Mouse (Mus musculus) midbrain, embryonic 12.5 days (tissue): ENCODE measurements at regions not wholly inside any gene's neighbourhood (a gene's known extent, or its start where the extent isn't known, plus 50 kb on each side); places are given as distances from the start of the nearest gene placed in this dataset.

Experiments used
- ATAC-seq: fragments of 200-750 bp; cut with Nextera tagmentation; 2 replicates; pipeline ENCODE4 v1.8.0; 2017; ENCODE audit warnings: low read depth, moderate TSS enrichment, moderate library complexity; ENCODE audit not compliant: low FRiP score
- H3K27ac ChIP-seq: fragments of 300-500 bp; sonication (generic); replicated peaks from 2 replicates; pipeline ENCODE4 v1.5.1; 2016; ENCODE audit warnings: mild to moderate bottlenecking
- H3K27me3 ChIP-seq: fragments of 300-500 bp; sonication (generic); 2 replicates; pipeline ENCODE4 v1.6.1; 2016; ENCODE audit warnings: mild to moderate bottlenecking
- H3K36me3 ChIP-seq: fragments of 300-500 bp; sonication (generic); 2 replicates; pipeline ENCODE4 v1.6.1; 2016
- H3K4me1 ChIP-seq: fragments of 300-500 bp; sonication (generic); 2 replicates; pipeline ENCODE4 v1.6.1; 2016
- H3K4me2 ChIP-seq: fragments of 300-500 bp; sonication (generic); replicated peaks from 2 replicates; pipeline ENCODE4 v1.6.1; 2016; ENCODE audit warnings: mild to moderate bottlenecking, moderate library complexity
- H3K4me3 ChIP-seq: fragments of 300-500 bp; sonication (generic); 2 replicates; pipeline ENCODE4 v1.5.1; 2016; ENCODE audit warnings: mild to moderate bottlenecking
- H3K9ac ChIP-seq: fragments of 300-500 bp; sonication (generic); replicated peaks from 2 replicates; pipeline ENCODE4 v1.6.1; 2016; ENCODE audit warnings: mild to moderate bottlenecking, moderate library complexity
- H3K9me3 ChIP-seq: fragments of 300-500 bp; sonication (generic); 2 replicates; pipeline ENCODE4 v1.6.1; 2016; ENCODE audit warnings: mild to moderate bottlenecking
- WGBS: fragments of 180-500 bp; shearing (Covaris S2); methylation state at CpG from one replicate; pipeline ENCODE4 v1.1.7; 2016; 5-methylcytosine and 5-hydroxymethylcytosine counted together

DNA sequence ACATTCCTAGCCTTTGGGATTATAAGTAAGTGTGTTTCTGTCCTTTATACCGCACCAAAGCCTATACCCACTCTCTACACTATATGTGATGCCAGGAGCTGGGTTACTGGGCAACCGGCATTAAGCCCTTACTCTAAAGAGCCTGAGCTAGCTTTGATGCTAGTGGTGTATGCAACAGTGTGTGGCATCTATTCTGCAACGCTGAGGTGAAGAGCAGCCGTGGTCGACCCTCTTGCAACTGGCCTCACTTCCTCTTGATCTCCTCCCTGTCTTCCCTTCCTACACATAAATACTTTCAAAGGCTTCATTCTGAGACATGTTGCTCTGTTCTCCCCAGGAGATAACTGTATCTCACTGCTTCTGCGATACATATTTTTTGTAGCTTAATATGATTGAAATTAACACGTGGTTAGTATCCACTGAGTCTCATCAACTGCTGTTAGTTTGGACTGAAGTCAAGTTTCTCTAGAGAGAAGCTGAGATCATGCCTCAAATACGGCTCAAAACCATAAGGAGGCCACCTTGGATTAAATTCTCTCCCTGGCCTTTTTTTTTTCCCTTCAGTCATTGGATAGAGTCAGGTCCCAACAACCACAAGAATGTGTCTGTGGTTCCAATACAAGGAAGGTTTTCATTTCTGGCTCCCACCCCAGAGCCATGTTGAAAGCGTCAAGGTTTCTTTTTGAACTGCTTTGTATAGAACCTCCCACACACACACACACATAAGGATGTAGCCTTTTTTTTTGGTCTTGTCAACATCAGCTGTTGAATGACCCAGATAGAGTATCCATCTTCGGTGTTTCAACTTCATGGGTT is 191.2 kb upstream of the Jmjd1c start:
- no peak overlapping the region for H3K9ac ChIP-seq
- ATAC-seq: no peak
- no peaks in the 10 kb centered on the region for H3K9me3 ChIP-seq
- WGBS: 82% methylated on average over 10 of the region's 10 CpGs
- H3K27ac ChIP-seq: no peak overlapping the region
- no peak overlapping the region for H3K4me2 ChIP-seq
- H3K27me3 ChIP-seq: 0 out of 2 replicates have a peak, but pooled peaks cover 3% of the 10 kb centered on the region
- H3K36me3 ChIP-seq: no peaks in the 10 kb centered on the region
- H3K4me1 ChIP-seq: peaks cover 10% of the 10 kb centered on the region
- no peak overlapping the region for H3K4me3 ChIP-seq

DNA sequence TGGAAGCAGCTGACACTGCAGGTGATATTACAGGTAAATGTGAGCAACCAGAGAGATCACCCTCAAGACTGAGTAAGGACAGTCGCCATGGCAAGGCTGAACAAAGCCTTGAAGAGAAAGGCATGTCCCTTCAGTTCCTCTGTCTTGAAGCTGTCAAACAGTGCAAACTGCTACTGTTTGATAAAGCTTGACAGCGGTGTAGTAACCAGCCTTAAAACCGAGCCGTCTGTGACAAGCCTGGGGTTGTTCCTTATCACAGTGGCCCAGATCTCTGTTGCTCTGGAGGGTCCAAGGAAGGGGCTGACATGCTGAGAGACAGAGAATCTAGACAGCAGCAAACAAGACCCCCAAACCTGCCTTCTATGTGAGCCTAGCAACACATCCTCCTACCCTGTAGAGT is 188.1 kb upstream of the Jmjd1c start:
- H3K9me3 ChIP-seq: no peaks in the 10 kb centered on the region
- no peak overlapping the region for H3K4me3 ChIP-seq
- H3K27me3 ChIP-seq: 0 out of 2 replicates have a peak, but pooled peaks cover 3% of the 10 kb centered on the region
- no peaks in the 10 kb centered on the region for H3K36me3 ChIP-seq
- ATAC-seq: no peak
- H3K27ac ChIP-seq: no peak overlapping the region
- no peak overlapping the region for H3K9ac ChIP-seq
- H3K4me1 ChIP-seq: peaks cover 4% of the 10 kb centered on the region
- WGBS: 64% methylated on average over 4 of the region's 4 CpGs
- no peak overlapping the region for H3K4me2 ChIP-seq

DNA sequence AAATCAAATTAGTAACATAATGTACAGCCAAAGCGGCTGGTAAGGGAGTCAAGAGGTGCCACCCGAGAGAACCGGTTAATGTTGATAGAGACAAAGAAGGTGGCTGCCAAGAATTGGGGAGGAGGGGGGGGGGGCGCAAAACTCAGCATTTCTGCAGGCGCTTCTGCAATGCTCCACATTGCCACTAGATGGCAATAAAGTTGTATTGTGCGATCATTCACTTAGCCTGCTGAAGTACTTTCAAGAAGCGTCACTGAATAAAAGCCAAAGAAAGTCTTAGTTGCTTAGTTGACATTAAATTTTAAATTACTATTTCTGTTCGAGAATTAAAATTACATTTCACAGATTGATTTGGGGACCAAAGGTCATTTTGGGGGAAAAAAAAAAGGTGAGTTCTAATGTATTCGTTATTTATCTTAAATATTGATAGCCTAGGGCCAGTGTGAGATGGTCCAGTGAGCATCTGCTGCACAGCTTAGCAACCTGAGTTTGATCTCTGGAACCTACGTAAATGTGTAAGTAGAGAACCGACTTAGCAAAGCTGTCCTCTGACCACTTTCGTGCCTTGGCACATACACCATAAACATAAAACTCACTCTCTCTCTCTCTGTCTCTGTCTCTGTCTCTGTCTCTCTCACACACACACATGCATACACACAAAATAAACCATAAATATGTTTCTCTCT is 186.6 kb upstream of the Jmjd1c start:
- no peak overlapping the region for H3K27ac ChIP-seq
- WGBS: 14% methylated on average over 12 of the region's 12 CpGs
- no peaks in the 10 kb centered on the region for H3K36me3 ChIP-seq
- no peaks in the 10 kb centered on the region for H3K9me3 ChIP-seq
- H3K9ac ChIP-seq: no peak overlapping the region
- H3K4me1 ChIP-seq: peaks cover 17% of the 10 kb centered on the region
- peak; percentile 44; the same call in 1 of the 2 replicates for ATAC-seq
- H3K27me3 ChIP-seq: no peaks in the 10 kb centered on the region
- H3K4me2 ChIP-seq: no peak overlapping the region
- H3K4me3 ChIP-seq: no peak overlapping the region

DNA sequence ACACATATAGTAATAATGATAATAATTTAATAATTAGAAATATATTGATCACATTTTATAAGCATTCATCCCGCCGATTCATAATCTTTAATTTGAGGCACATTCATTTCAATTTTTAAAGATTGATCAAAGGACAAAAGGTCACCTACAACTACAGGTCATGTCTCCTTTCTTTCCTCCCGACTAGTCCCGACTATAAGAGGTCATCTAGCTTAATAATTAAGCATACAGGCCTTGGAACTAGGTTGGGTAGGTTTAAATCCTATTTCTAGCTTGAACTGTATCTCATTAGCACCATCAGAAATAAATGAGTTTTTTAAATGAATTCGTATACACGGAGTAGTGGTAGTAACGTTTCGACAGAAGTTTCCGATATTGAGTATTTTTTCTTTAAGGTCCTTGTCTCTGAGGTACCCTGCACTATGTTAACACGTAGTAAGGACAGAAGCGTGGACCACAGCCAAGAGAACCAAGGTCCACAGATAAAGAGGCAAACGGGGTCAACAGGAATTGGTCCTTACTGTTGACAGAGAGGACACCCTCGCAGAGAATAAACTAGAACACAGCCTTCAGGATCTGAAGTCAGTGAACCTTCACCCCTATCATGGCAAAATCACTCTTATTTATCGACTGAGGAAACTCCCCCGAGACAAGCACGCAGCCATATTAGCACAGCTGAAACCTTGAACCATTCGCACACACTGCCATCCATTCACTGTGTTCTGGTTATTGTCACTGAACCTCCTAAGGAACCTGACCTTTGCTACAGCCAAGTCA is 185.8 kb upstream of the Jmjd1c start:
- H3K27me3 ChIP-seq: no peaks in the 10 kb centered on the region
- H3K4me1 ChIP-seq: peaks cover 22% of the 10 kb centered on the region
- no peak overlapping the region for H3K4me3 ChIP-seq
- no peak overlapping the region for H3K9ac ChIP-seq
- H3K36me3 ChIP-seq: no peaks in the 10 kb centered on the region
- H3K4me2 ChIP-seq: no peak overlapping the region
- ATAC-seq: no peak
- 81% methylated on average over 17 of the region's 17 CpGs for WGBS
- H3K27ac ChIP-seq: no peak overlapping the region
- H3K9me3 ChIP-seq: no peaks in the 10 kb centered on the region

DNA sequence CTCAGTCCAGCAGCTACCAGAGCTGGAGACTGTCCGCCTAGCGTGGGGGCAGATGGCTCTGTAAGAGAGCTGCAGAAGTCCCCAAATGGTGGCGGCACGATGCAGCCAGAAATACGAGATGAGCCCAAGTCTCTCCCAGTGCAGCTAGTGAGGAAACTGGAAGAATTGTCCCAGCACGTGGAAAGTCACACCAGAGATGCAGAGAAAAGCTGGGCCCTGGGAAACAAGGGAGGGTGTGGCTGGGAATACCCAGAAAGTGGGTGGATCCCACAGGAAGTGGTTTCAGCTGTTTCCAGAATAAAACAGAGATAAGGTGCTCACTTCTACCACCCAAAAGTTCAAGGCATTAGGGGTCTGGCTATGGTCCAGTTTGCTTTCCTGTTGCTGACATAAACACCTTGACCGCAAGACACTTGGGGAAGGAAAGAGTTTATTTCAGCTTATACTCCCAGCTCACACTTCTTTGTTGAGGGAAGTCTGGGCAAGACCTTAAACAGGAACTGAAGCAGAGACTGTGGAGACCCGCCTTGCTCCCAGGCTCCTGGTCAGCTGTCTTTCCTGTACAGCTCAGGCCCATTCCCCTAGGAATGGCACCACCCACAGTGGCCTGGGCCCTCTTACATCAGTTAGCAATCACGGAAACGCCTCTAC is 184.5 kb upstream of the Jmjd1c start:
- Histone ChIP-seq H3K27ac (no peak overlapping the region), H3K4me2 (no peak overlapping the region), H3K27me3 (peaks cover 2% of the 10 kb centered on the region; the same call in 1 of the 2 replicates), H3K4me1 (peaks cover 22% of the 10 kb centered on the region), H3K4me3 (no peak overlapping the region), H3K36me3 (no peaks in the 10 kb centered on the region), H3K9ac (no peak overlapping the region), H3K9me3 (no peaks in the 10 kb centered on the region)
- ATAC-seq: no peak
- 65% methylated on average over 10 of the region's 10 CpGs for WGBS

DNA sequence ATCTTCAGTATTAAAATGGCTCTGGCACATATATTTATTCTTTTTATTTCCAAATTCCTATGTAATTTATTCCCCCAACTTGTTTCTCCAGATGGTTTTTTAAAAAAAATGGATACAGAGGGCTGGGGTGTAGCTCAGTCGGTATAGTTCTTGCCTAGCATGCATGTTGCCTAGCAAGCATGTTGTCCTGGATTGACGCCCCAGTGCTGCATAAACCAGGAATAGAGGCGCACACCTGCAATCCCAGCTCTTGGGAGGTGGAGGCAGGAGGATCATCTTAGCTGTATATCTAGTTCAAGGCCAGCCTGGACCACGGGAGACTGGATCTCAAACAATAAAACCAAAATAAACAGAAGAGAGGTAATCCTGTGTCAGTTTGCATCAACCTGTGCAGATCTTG is 183.5 kb upstream of the Jmjd1c start:
- 91% methylated on average over 4 of the region's 4 CpGs for WGBS
- H3K4me2 ChIP-seq: no peak overlapping the region
- no peak for ATAC-seq
- H3K9ac ChIP-seq: no peak overlapping the region
- no peak overlapping the region for H3K27ac ChIP-seq
- H3K9me3 ChIP-seq: no peaks in the 10 kb centered on the region
- H3K27me3 ChIP-seq: peaks cover 2% of the 10 kb centered on the region; the same call in 1 of the 2 replicates
- H3K4me1 ChIP-seq: peaks cover 22% of the 10 kb centered on the region
- H3K4me3 ChIP-seq: no peak overlapping the region
- H3K36me3 ChIP-seq: no peaks in the 10 kb centered on the region

DNA sequence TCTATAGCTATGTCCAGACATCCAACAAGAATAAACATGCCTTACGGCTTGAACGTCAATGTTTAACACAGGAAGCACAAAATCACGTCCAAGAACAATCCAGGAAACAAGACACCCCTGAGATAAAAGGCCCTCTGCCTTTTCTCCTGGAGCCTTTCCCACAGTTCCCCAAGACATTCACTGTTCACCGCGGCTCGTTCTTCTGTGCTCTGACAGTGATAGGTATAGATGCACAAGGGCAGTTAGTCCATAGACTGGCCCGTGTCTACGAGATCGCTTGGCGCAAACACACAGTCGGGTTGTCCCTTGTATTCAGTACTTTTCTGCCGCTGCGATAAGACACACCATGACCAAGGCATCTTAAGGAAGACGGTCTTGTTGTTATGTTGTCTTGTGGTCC is 182.7 kb upstream of the Jmjd1c start:
- Histone ChIP-seq H3K9me3 (no peaks in the 10 kb centered on the region), H3K4me2 (no peak overlapping the region), H3K9ac (no peak overlapping the region), H3K36me3 (no peaks in the 10 kb centered on the region), H3K27me3 (peaks cover 2% of the 10 kb centered on the region; the same call in 1 of the 2 replicates), H3K4me1 (peaks cover 22% of the 10 kb centered on the region), H3K27ac (no peak overlapping the region), H3K4me3 (no peak overlapping the region)
- ATAC-seq: peak; percentile 12; the same call in 1 of the 2 replicates
- 70% methylated on average over 14 of the region's 14 CpGs for WGBS

DNA sequence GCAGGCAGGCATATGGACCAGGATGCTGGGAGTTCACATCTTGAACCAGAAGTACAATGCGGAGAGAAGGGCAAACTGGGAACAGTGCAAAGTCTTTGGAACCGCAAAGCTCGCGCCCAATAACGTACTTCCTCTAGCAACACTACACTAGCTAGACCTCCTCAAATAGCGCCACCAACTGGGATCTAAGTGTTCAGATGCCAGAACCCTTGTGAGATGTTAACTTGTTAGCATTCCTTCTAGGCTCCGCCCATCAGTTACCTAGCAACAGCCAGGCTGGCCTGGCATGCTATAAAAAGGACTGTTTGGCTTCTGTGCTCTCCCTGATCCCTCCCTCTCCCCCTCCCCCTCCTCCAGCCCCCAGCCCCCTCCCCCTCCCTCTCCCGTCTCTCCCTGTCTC is 182.3 kb upstream of the Jmjd1c start:
- no peaks in the 10 kb centered on the region for H3K36me3 ChIP-seq
- H3K9me3 ChIP-seq: no peaks in the 10 kb centered on the region
- H3K4me1 ChIP-seq: peaks cover 22% of the 10 kb centered on the region
- peaks cover 2% of the 10 kb centered on the region; the same call in 1 of the 2 replicates for H3K27me3 ChIP-seq
- peak overlapping the region; percentile 13; the same call in 1 of the 2 replicates for H3K4me2 ChIP-seq
- H3K9ac ChIP-seq: no peak overlapping the region
- H3K27ac ChIP-seq: no peak overlapping the region
- WGBS: 35% methylated on average over 7 of the region's 8 CpGs
- peak; percentile 61 for ATAC-seq
- H3K4me3 ChIP-seq: no peak overlapping the region

DNA sequence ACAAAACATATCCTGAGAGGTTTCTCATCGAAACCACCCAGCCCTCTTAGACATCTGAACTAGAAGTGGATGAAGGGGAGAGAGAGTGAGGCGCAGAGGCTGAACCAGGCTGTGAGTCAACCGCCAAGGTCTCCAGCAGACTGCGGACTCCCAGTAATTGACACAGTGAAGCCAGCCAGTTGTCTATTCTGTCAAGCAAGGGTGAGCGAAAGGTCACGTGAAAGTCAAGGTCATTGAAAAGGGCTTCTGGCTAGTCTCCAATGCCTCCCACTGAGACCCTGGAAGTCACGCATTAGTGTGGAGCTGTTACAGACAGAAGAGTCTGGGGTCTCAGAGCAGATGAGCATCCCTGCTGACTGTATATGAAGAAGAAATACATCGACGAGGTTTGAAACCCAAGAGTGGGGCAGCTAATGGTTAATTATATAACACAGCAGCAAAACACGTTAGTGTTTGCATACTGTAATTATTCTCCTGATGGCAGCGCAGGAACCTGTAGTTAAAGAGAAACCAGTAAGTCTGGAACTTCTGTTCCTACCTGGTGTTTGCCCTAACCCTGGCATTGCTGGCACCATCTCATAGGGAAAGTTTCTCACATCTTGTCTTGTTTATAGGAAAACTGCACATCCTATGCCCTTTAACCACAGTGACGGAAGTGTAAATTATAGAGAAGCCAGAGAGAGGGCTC is 181.5 kb upstream of the Jmjd1c start:
- no peak overlapping the region for H3K4me3 ChIP-seq
- H3K36me3 ChIP-seq: no peaks in the 10 kb centered on the region
- peaks cover 2% of the 10 kb centered on the region; the same call in 1 of the 2 replicates for H3K27me3 ChIP-seq
- WGBS: 38% methylated on average over 12 of the region's 12 CpGs
- no peak for ATAC-seq
- H3K27ac ChIP-seq: no peak overlapping the region
- no peak overlapping the region for H3K9ac ChIP-seq
- H3K4me1 ChIP-seq: peaks cover 27% of the 10 kb centered on the region
- no peaks in the 10 kb centered on the region for H3K9me3 ChIP-seq
- H3K4me2 ChIP-seq: peak overlapping the region; percentile 13; the same call in 1 of the 2 replicates

DNA sequence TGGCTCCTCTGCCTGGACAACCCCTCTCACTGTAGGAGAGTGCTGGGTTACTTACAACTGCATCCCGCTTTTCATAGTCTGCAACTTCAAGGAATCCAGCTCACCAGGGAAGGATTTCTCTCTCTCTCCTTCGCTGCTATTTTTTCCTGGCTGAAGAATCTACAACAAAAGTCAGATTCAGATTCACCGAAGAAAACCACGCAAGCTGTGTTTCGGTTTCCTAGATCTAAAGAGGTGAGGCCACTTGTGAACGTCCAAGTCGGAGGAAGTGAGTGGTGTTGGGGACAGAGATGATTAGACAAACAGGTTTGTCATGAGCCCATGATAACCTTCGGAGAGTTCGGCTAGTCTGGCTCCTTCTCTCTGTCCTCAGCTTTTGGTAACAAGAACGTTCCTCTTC is 180.1 kb upstream of the Jmjd1c start:
- no peak for ATAC-seq
- no peak overlapping the region for H3K27ac ChIP-seq
- H3K36me3 ChIP-seq: no peaks in the 10 kb centered on the region
- no peak overlapping the region for H3K4me2 ChIP-seq
- 83% methylated on average over 10 of the region's 10 CpGs for WGBS
- no peak overlapping the region for H3K4me3 ChIP-seq
- peaks cover 38% of the 10 kb centered on the region for H3K4me1 ChIP-seq
- H3K9ac ChIP-seq: no peak overlapping the region
- no peaks in the 10 kb centered on the region for H3K9me3 ChIP-seq
- H3K27me3 ChIP-seq: peaks cover 2% of the 10 kb centered on the region; the same call in 1 of the 2 replicates

DNA sequence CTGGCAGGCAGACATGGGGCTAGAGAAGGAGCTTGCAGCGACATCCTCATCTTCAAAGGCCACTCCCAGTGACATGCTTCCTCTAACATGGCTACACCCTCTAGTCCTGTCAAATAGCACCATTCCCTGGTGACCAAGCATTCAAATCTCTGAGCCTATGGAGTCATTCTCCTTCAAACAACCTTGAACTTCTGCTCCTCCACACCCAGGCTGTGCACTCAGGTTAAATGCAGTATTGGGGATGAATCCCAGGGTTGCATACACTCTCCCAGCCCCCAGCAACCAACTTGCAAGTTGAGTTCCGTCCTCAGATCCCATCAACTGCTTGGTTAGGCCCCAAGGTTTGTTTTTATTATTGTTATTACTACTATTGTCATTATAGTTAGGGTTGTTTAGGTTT is 178.2 kb upstream of the Jmjd1c start:
- H3K27ac ChIP-seq: no peak overlapping the region
- H3K27me3 ChIP-seq: peaks cover 2% of the 10 kb centered on the region; the same call in 1 of the 2 replicates
- H3K36me3 ChIP-seq: no peaks in the 10 kb centered on the region
- H3K4me1 ChIP-seq: peaks cover 53% of the 10 kb centered on the region
- no peak overlapping the region for H3K9ac ChIP-seq
- no peak overlapping the region for H3K4me3 ChIP-seq
- no peak for ATAC-seq
- 93% methylated on average over 2 of the region's 2 CpGs for WGBS
- H3K9me3 ChIP-seq: no peaks in the 10 kb centered on the region
- H3K4me2 ChIP-seq: no peak overlapping the region
